Mouse (Mus musculus): ENCODE measurements at regions not wholly inside any gene's neighbourhood (a gene's known extent, or its start where the extent isn't known, plus 50 kb on each side); places are given as distances from the start of the nearest gene placed in this dataset.

- TF ChIP-seq MAX (IDR thresholded peaks at IDR 0.05; ENCODE audit: low read length) = no peak
- TF ChIP-seq NELFE (IDR thresholded peaks at IDR 0.05; ENCODE audit: low read depth, low read length) = no peak
- no peak for TF ChIP-seq RAD21 (IDR thresholded peaks at IDR 0.05; ENCODE audit: low read depth, low read length)
- no peak for TF ChIP-seq CTCF (conservative IDR thresholded peaks at IDR 0.05 in 1 of 2, IDR thresholded peaks at IDR 0.05 in 1 of 2; ENCODE audit: low read depth in 2 of 2, low read length in 2 of 2)
- no peak for TF ChIP-seq USF1 (IDR thresholded peaks at IDR 0.05; ENCODE audit: low read depth, low read length)
- no peak for TF ChIP-seq HCFC1 (IDR thresholded peaks at IDR 0.05; ENCODE audit: low read depth, low read length)
- TF ChIP-seq PAX5 (IDR thresholded peaks at IDR 0.05; ENCODE audit: low read length) = no peak
- no peak for TF ChIP-seq EP300 (IDR thresholded peaks at IDR 0.05; ENCODE audit: low read length)
- TF ChIP-seq MAFK (IDR thresholded peaks at IDR 0.05; ENCODE audit: insufficient replicate concordance, low read length) = no peak
These were observed 98.5 kb upstream of the Twist2 start for GRCm38 (mm10) chr1:91702737-91703136.

All from CH12.LX (cell line).